Comparison of ENCODE assay signal across 18 mouse cellular contexts in the genomic region with DNA sequence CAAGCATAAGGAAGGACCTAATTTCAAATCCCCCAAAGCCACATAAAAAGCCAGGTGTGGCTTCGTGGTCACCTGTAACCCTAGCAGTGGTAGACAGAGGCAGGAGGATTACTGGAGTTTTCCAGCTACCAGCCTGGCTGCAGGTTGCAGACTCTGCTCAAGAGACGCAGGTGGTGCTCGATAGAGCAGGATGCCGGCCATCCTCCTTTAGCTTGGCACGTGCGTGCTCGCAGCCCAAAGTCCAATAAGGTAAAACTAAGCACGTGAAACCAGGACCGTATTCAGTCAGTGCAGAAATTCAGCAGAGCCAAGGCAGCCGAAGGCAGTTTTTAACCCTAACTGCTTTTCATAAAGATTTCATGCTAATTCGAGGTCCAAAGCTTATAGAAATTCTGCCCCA. TPM values are rescaled to one million over a fixed set of nuclear protein-coding genes. Genes with fewer than 3 reads are reported as not detected.
DNase-seq lines count a peak whose midpoint lies in the region; ATAC-seq and TF ChIP-seq lines count a peak whose summit lies in the region.
"Had no signal": no experiment of that assay in that cellular context is flagged by ENCODE, and none has a peak within 500 bp of the region (broad histone marks: within the 10 kb centered on the region; RNA-seq: fewer than 3 reads in every experiment).

No protein-coding gene starts in this region.

- WGBS in kidney, adult 2 months: 62% methylated on average over 11 of the region's 11 CpGs
- 86% methylated on average over 11 of the region's 11 CpGs for WGBS in limb, embryonic 11.5 days
- WGBS in stomach, postnatal 0 days: 74% methylated on average over 11 of the region's 11 CpGs
- WGBS in forebrain, embryonic 14.5 days: 90% methylated on average over 11 of the region's 11 CpGs
- WGBS in liver, postnatal 0 days (ENCODE audit: insufficient replicate concordance): 76% methylated on average over 11 of the region's 11 CpGs

- H3K4me2 ChIP-seq in limb, embryonic 11.5 days (ENCODE audit: low read depth, severe bottlenecking): no peak overlapping the region
- H3K4me2 ChIP-seq in stomach, postnatal 0 days (replicated peaks; ENCODE audit: low read depth): no peak overlapping the region
- no peak overlapping the region for H3K4me2 ChIP-seq in forebrain, embryonic 14.5 days (ENCODE audit: low read length)
- no peak overlapping the region for H3K4me2 ChIP-seq in liver, postnatal 0 days (ENCODE audit: low read depth, low read length)
- H3K4me2 ChIP-seq: heart, embryonic 12.5 days; midbrain, embryonic 13.5 days had no signal

- H3K36me3 ChIP-seq in kidney, adult 2 months (ENCODE audit: control insufficient read depth, insufficient read depth, low read length): no peaks in the 10 kb centered on the region
- no peaks in the 10 kb centered on the region for H3K36me3 ChIP-seq in limb, embryonic 11.5 days (ENCODE audit: control insufficient read depth, insufficient read depth, low read length)
- no peaks in the 10 kb centered on the region for H3K36me3 ChIP-seq in stomach, postnatal 0 days (ENCODE audit: control insufficient read depth, insufficient read depth, low read length)
- H3K36me3 ChIP-seq in forebrain, embryonic 14.5 days (ENCODE audit: control insufficient read depth, insufficient read depth, low read length): no peaks in the 10 kb centered on the region
- H3K36me3 ChIP-seq in liver, postnatal 0 days (replicated peaks; ENCODE audit: insufficient read depth, low read length): no peaks in the 10 kb centered on the region
- H3K36me3 ChIP-seq: midbrain, embryonic 13.5 days had no signal

- H3K4me1 ChIP-seq in kidney, adult 2 months (ENCODE audit: control insufficient read depth, insufficient read depth, low read length): peaks cover 29% of the 10 kb centered on the region
- peaks cover 28% of the 10 kb centered on the region for H3K4me1 ChIP-seq in limb, embryonic 11.5 days (ENCODE audit: control insufficient read depth, insufficient read depth, low read length)
- H3K4me1 ChIP-seq in stomach, postnatal 0 days (replicated peaks; ENCODE audit: control insufficient read depth, insufficient read depth): peaks cover 10% of the 10 kb centered on the region
- H3K4me1 ChIP-seq in forebrain, embryonic 14.5 days (ENCODE audit: control insufficient read depth, insufficient read depth, low read length): no peaks in the 10 kb centered on the region
- H3K4me1 ChIP-seq in liver, postnatal 0 days (ENCODE audit: insufficient read depth): peaks cover 11% of the 10 kb centered on the region

- peak; percentile 9 for DNase-seq in CD4-positive, CD25-positive, alpha-beta regulatory T cell, adult 2 months (ENCODE audit: low read depth, low spot score)
- peak; percentile 75 for DNase-seq in kidney, adult 2 months
- no peak for DNase-seq in limb, embryonic 11.5 days (ENCODE audit: low spot score)
- no peak for DNase-seq in stomach, postnatal 0 days (ENCODE audit: low spot score)
- no peak for DNase-seq in forebrain, embryonic 14.5 days (ENCODE audit: low spot score)
- DNase-seq in right cerebral cortex, postnatal 25 days: no peak
- DNase-seq in liver, postnatal 0 days: no peak
- DNase-seq: cerebellum, adult 11 months; cerebellum, postnatal 36 days; gastrocnemius, postnatal 25 days; lung, postnatal 36 days had no signal

- H3K9me3 ChIP-seq in limb, embryonic 11.5 days (ENCODE audit: control insufficient read depth, low read length): no peaks in the 10 kb centered on the region
- no peaks in the 10 kb centered on the region for H3K9me3 ChIP-seq in stomach, postnatal 0 days (ENCODE audit: control insufficient read depth, low read length)
- no peaks in the 10 kb centered on the region for H3K9me3 ChIP-seq in forebrain, embryonic 14.5 days (replicated peaks; ENCODE audit: control insufficient read depth, low read length)
- no peaks in the 10 kb centered on the region for H3K9me3 ChIP-seq in liver, postnatal 0 days (ENCODE audit: low read length)
- H3K9me3 ChIP-seq: midbrain, embryonic 13.5 days had no signal

- H3K27me3 ChIP-seq in kidney, adult 2 months (replicated peaks; ENCODE audit: control insufficient read depth, insufficient read depth, low read length): no peaks in the 10 kb centered on the region
- no peaks in the 10 kb centered on the region for H3K27me3 ChIP-seq in limb, embryonic 11.5 days (ENCODE audit: control insufficient read depth, insufficient read depth, low read length)
- H3K27me3 ChIP-seq in stomach, postnatal 0 days (ENCODE audit: control insufficient read depth, insufficient read depth, low read length): no peaks in the 10 kb centered on the region
- H3K27me3 ChIP-seq in forebrain, embryonic 14.5 days (replicated peaks; ENCODE audit: control insufficient read depth, insufficient read depth, low read length): no peaks in the 10 kb centered on the region
- no peaks in the 10 kb centered on the region for H3K27me3 ChIP-seq in liver, postnatal 0 days (ENCODE audit: insufficient read depth, low read length)
- H3K27me3 ChIP-seq: heart, embryonic 12.5 days; midbrain, embryonic 13.5 days; Patski had no signal

- no peak overlapping the region for H3K9ac ChIP-seq in limb, embryonic 11.5 days (ENCODE audit: low read length)
- no peak overlapping the region for H3K9ac ChIP-seq in stomach, postnatal 0 days (ENCODE audit: low read length)
- H3K9ac ChIP-seq in forebrain, embryonic 14.5 days (ENCODE audit: low read length): no peak overlapping the region
- no peak overlapping the region for H3K9ac ChIP-seq in liver, postnatal 0 days (replicated peaks)
- H3K9ac ChIP-seq: heart, embryonic 12.5 days; liver, embryonic 14.5 days; midbrain, embryonic 13.5 days had no signal

- H3K4me3 ChIP-seq in kidney, adult 2 months (ENCODE audit: insufficient read depth, low read depth, low read length): no peak overlapping the region
- H3K4me3 ChIP-seq in limb, embryonic 11.5 days (ENCODE audit: low read depth, low read length): no peak overlapping the region
- H3K4me3 ChIP-seq in stomach, postnatal 0 days (ENCODE audit: low read depth, low read length): no peak overlapping the region
- no peak overlapping the region for H3K4me3 ChIP-seq in forebrain, embryonic 14.5 days (ENCODE audit: low read depth, low read length)
- no peak overlapping the region for H3K4me3 ChIP-seq in liver, postnatal 0 days (ENCODE audit: low read depth, low read length)
- H3K4me3 ChIP-seq: heart, embryonic 12.5 days; midbrain, embryonic 13.5 days; myocyte had no signal

- ATAC-seq in CD4-positive, CD25-positive, alpha-beta regulatory T cell, adult 4 months: no peak
- ATAC-seq in limb, embryonic 11.5 days (ENCODE audit: insufficient number of reproducible peaks, low FRiP score, low TSS enrichment, low read depth): 0 out of 2 replicates have a peak, but pooled peaks have one; percentile 7
- no peak for ATAC-seq in stomach, postnatal 0 days (ENCODE audit: low FRiP score, low TSS enrichment)
- no peak for ATAC-seq in forebrain, embryonic 14.5 days
- no peak for ATAC-seq in liver, postnatal 0 days
- ATAC-seq: inflammation-experienced regulatory T-cells, adult 6 months; midbrain, embryonic 13.5 days had no signal

- TF ChIP-seq CTCF in kidney, adult 2 months (conservative IDR thresholded peaks at IDR 0.05; ENCODE audit: insufficient read depth, insufficient read length, low read depth, low read length): no peak
- no peak for TF ChIP-seq CTCF in stomach, postnatal 0 days (IDR thresholded peaks at IDR 0.05; ENCODE audit: low read depth)
- TF ChIP-seq CTCF in liver, postnatal 0 days (IDR thresholded peaks at IDR 0.05; ENCODE audit: low read depth): no peak

- H3K27ac ChIP-seq in kidney, adult 2 months (ENCODE audit: insufficient read depth, low read depth, low read length): no peak overlapping the region
- peak overlapping the region; percentile 92 for H3K27ac ChIP-seq in limb, embryonic 11.5 days (replicated peaks; ENCODE audit: low read depth, low read length)
- H3K27ac ChIP-seq in stomach, postnatal 0 days (replicated peaks): peak overlapping the region; percentile 30; the same call in 1 of the 2 replicates
- H3K27ac ChIP-seq in forebrain, embryonic 14.5 days (ENCODE audit: low read depth, low read length): no peak overlapping the region
- no peak overlapping the region for H3K27ac ChIP-seq in liver, postnatal 0 days (ENCODE audit: low read depth)
- H3K27ac ChIP-seq: liver, embryonic 14.5 days; midbrain, embryonic 13.5 days had no signal

- TF ChIP-seq POLR2A in kidney, adult 2 months (IDR thresholded peaks at IDR 0.05; ENCODE audit: low read depth, low read length): no peak

- TF ChIP-seq EP300 in stomach, postnatal 0 days (optimal IDR thresholded peaks at IDR 0.05): no peak
- TF ChIP-seq EP300 in liver, postnatal 0 days (IDR thresholded peaks at IDR 0.05; ENCODE audit: low read depth): no peak

RNA-seq across cellular contexts. Expression of a gene that starts 40.0 kb away (rescaled TPM):
- polyA plus RNA-seq in CD4-positive, CD25-positive, alpha-beta regulatory T cell, adult 4 months (2017; shearing (Covaris generic)): 10 to 100 TPM; 51.1 to 85.0 TPM
- polyA plus RNA-seq in kidney, adult 2 months (2012; rRNA removed): 250 and 253 TPM in 2 replicates
- polyA plus RNA-seq in limb, embryonic 11.5 days (2014; fragmentation: Nextera tagmentation; extraction: Ambion mirVana): 166 and 173 TPM in 2 replicates
- 106 and 111 TPM in 2 replicates for polyA plus RNA-seq in stomach, postnatal 0 days (2015; fragmentation: Nextera tagmentation; extraction: Ambion mirVana)
- 155 and 158 TPM in 2 replicates for polyA plus RNA-seq in forebrain, embryonic 14.5 days (2014; fragmentation: Nextera tagmentation; extraction: Ambion mirVana)
- polyA plus RNA-seq in liver, postnatal 0 days (2015; fragmentation: Nextera tagmentation; extraction: Ambion mirVana): 55.4 and 62.0 TPM in 2 replicates

Comparison
In these comparisons a context has a peak if more than half of its experiments do, and no peak if none do; other contexts are left out.
1. DNase-seq: peak in CD4-positive, CD25-positive, alpha-beta regulatory T cell, adult 2 months (single experiment) and kidney, adult 2 months (single experiment); none in limb, embryonic 11.5 days (single experiment), stomach, postnatal 0 days (single experiment), forebrain, embryonic 14.5 days (single experiment), right cerebral cortex, postnatal 25 days (single experiment) and liver, postnatal 0 days (single experiment).
2. H3K27ac ChIP-seq: peak in limb, embryonic 11.5 days (single experiment) and stomach, postnatal 0 days (single experiment); none in kidney, adult 2 months (single experiment), forebrain, embryonic 14.5 days (single experiment) and liver, postnatal 0 days (single experiment).